Mouse (Mus musculus): ENCODE measurements around the gene Echs1. TPM values are rescaled to one million over a fixed set of nuclear protein-coding genes. Genes with fewer than 3 reads are reported as not detected.

The Echs1 gene
- polyA plus RNA-seq, 1 experiment from 2014 or later, result 171 TPM

- 1% methylated on average over 30 of the region's 30 CpGs for WGBS
- Histone ChIP-seq H3K9me3 (no peaks in the 10 kb centered on the region), H3K4me3 (peak within 1 kb of the TSS; percentile 62), H3K27me3 (ENCODE audit: insufficient read depth, poor library complexity, severe bottlenecking) (peaks cover 9% of the 10 kb centered on the region), H3K36me3 (peaks cover 41% of the 10 kb centered on the region), H3K4me1 (peaks cover 16% of the 10 kb centered on the region), H3K27ac (peak within 1 kb of the TSS; percentile 89)
- peak; percentile 94 for DNase-seq (ENCODE audit: low spot score)
These were observed 14.0 kb downstream of the Echs1 start, which contains the start of gene Fuom for GRCm38 (mm10) chr7:140101993-140102860. Gene Fuom (minus strand): TSS chr7:140102441.

DNA sequence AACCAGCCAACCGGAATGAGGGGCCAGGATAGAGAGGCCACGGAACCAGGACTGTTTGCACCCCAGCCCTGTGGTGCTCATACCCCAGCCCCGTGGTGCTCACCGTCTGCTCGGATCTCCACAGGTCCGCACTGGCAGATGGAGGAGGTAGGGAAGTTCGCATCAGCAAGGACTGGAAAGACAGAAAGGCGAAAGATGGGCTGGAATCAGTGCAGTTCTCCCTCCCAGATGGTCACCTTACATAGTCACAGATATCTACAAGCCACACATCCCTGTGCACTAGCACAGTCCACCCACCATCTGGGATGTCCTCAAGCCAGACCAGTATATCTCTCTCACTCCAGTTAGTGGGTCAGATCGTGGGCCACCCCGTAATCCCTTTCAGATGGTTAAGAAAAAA, 14.8 kb downstream of the Echs1 start:
- DNase-seq (ENCODE audit: low spot score), result no peak
- Histone ChIP-seq H3K4me1 (peaks cover 16% of the 10 kb centered on the region), H3K9me3 (no peaks in the 10 kb centered on the region), H3K36me3 (peaks cover 35% of the 10 kb centered on the region), H3K27me3 (ENCODE audit: insufficient read depth, poor library complexity, severe bottlenecking) (peaks cover 9% of the 10 kb centered on the region), H3K4me3 (peak overlapping the region; percentile 62), H3K27ac (peak overlapping the region; percentile 89)
- WGBS, result 67% methylated on average over 10 of the region's 10 CpGs

DNA sequence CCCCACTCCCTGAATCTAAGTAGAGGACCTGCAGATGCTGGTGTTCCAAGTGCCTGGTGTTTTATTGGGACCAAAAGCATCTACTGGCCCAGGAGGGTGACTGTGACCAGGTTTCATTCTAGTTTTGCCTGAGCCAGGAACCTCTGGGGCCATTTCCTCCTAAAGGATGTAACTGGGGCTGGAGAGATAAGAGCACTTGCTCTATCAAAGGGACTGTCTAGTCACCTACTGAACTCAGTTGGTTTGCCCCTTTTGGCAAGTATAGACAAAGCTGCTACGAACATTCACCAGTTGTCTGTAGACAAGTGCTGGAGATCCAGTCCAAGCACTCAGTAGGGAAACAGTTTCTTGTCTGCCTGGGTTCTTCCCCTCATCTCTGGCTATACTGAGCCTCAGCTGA, 17.8 kb downstream of the Echs1 start:
- Histone ChIP-seq H3K9me3 (no peaks in the 10 kb centered on the region), H3K4me3 (no peak overlapping the region), H3K36me3 (peaks cover 18% of the 10 kb centered on the region; the same call in 1 of the 2 replicates), H3K27me3 (ENCODE audit: insufficient read depth, poor library complexity, severe bottlenecking) (peaks cover 9% of the 10 kb centered on the region), H3K4me1 (peaks cover 24% of the 10 kb centered on the region), H3K27ac (no peak overlapping the region)
- WGBS, result 52% methylated on average over 1 of the region's 1 CpGs
- no peak for DNase-seq (ENCODE audit: low spot score)

GRCm38 (mm10) chr7:140096055-140096454, 20.2 kb downstream of the Echs1 start:
- no peak for DNase-seq (ENCODE audit: low spot score)
- Histone ChIP-seq H3K36me3 (peaks cover 18% of the 10 kb centered on the region; the same call in 1 of the 2 replicates), H3K9me3 (no peaks in the 10 kb centered on the region), H3K4me3 (no peak overlapping the region), H3K27me3 (ENCODE audit: insufficient read depth, poor library complexity, severe bottlenecking) (peaks cover 6% of the 10 kb centered on the region), H3K4me1 (peaks cover 11% of the 10 kb centered on the region), H3K27ac (no peak overlapping the region)

DNA sequence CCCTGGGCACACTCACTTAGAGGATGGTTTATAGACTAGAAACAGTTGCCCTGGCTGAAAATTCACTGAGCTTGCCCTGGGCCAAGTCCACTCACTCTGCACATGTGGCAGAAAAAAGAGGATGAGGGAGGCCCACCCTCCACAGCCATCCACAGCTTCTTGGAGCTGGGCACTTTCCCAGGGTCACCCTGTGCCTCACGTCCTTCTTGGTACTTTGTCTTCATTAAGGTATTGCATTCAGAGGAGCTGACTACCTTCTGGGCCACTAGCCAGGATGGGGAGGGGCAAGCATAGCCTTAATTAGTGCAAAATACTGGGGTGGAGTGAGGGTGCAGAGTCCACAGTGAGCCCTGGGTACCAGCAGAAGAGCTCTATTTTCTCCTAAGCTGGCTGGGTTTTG, 20.7 kb downstream of the Echs1 start:
- DNase-seq (ENCODE audit: low spot score), result no peak
- H3K27me3 ChIP-seq (ENCODE audit: insufficient read depth, poor library complexity, severe bottlenecking), result peaks cover 1% of the 10 kb centered on the region; the same call in 1 of the 2 replicates
- H3K4me1 ChIP-seq, result peaks cover 8% of the 10 kb centered on the region
- H3K9me3 ChIP-seq, result no peaks in the 10 kb centered on the region
- no peak overlapping the region for H3K27ac ChIP-seq
- H3K4me3 ChIP-seq, result no peak overlapping the region
- WGBS, result 48% methylated on average over 1 of the region's 1 CpGs
- peaks cover 15% of the 10 kb centered on the region; the same call in 1 of the 2 replicates for H3K36me3 ChIP-seq

- Histone ChIP-seq H3K4me1 (peaks cover 8% of the 10 kb centered on the region), H3K27me3 (ENCODE audit: insufficient read depth, poor library complexity, severe bottlenecking) (no peaks in the 10 kb centered on the region), H3K36me3 (peaks cover 13% of the 10 kb centered on the region; the same call in 1 of the 2 replicates), H3K27ac (no peak overlapping the region), H3K9me3 (no peaks in the 10 kb centered on the region), H3K4me3 (no peak overlapping the region)
- WGBS, result 48% methylated on average over 5 of the region's 5 CpGs
- no peak for DNase-seq (ENCODE audit: low spot score)
These were observed 21.3 kb downstream of the Echs1 start for GRCm38 (mm10) chr7:140094954-140095353.

DNA sequence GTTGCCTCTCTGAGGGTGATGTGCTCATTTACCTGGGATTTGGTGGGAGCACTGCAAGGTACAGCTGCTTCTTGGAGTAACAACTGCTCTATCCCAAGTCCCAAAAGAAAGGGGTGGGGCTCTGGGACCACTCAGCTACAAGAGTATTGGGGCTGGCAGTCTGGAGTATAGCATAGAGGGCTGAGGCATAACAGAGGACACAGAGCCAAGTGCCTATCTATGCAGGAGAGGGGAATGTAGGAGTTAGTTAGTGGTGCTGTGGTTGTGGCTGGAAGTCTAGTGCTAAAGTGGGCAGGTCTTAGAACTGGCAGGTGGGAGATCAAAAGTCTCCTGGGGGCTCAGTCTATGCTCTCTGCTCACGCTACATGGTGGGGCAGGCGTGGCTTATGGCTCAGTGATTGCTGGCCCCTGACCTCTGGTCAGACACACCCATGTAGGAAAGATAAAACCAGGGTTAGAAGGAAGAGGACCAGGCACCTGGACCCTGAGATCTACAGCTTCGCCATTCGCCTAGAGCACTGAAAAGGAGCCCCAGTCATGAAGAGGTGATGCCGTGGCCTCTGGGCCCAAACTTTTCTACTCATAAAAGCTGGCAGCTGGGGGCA, 23.2 kb downstream of the Echs1 start, which contains the start of gene Prap1:
Prap1 (plus strand) TSS at position 472 of the 605 bp plus-strand sequence.
- 56% methylated on average over 5 of the region's 5 CpGs for WGBS
- no peaks in the 10 kb centered on the region for H3K36me3 ChIP-seq

DNA sequence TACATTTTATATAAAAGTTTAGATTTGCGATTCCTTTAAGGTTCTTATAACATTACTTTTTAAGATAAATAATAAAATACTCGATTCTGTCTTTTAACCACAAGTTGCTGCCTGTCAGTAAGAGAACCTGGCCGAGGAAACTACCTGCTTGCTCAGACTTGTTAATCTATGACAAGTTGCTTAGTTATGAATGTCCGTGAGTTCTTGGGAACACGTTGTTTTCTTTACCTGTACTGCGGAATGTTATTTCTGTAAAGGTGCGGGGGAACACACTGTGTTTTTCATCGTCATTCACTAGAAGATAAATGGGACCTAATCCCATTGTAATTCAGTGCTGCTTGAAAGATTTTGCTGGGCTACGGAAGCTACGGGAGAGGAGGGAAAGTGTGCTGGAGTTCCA, 25.7 kb downstream of the Echs1 start:
- H3K27ac ChIP-seq, result no peak overlapping the region
- H3K9me3 ChIP-seq, result no peaks in the 10 kb centered on the region
- DNase-seq (ENCODE audit: low spot score), result no peak
- no peaks in the 10 kb centered on the region for H3K27me3 ChIP-seq (ENCODE audit: insufficient read depth, poor library complexity, severe bottlenecking)
- no peak overlapping the region for H3K4me3 ChIP-seq
- WGBS, result 82% methylated on average over 10 of the region's 10 CpGs
- H3K4me1 ChIP-seq, result peaks cover 8% of the 10 kb centered on the region
- H3K36me3 ChIP-seq, result no peaks in the 10 kb centered on the region

More for the DNA sequence above, 23.2 kb downstream of the Echs1 start, which contains the start of gene Prap1:
- no peaks in the 10 kb centered on the region for H3K27me3 ChIP-seq (ENCODE audit: insufficient read depth, poor library complexity, severe bottlenecking)
- no peaks in the 10 kb centered on the region for H3K9me3 ChIP-seq
- DNase-seq (ENCODE audit: low spot score), result no peak
- H3K4me3 ChIP-seq, result no peak within 1 kb of the TSS
- no peak within 1 kb of the TSS for H3K27ac ChIP-seq
- H3K4me1 ChIP-seq, result peaks cover 8% of the 10 kb centered on the region

DNA sequence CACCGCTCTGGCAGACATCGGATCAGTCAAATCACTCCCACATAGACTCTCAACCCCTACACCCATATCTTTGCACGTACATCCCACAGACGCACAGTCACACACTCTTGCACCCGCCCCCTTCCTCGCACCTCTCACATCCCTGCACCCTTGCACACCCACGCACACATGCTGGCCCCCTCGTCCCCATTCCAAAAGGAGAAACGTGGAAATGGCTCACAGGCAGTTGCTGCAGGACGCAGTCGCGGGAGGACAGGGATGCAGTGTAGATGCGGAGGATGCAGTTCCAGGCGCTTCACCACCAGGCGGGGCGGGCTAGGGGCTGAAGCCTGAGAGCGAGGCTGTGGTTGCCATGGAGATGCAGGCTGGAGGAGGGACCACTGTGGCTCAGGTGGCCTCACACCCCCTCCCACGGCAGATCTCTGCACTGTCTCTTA, 34.0 kb downstream of the Echs1 start, which contains the start of gene Caly:
Caly (minus strand) TSS at position 307 of the 437 bp plus-strand sequence.
- WGBS, result 10% methylated on average over 18 of the region's 18 CpGs
- no peak for DNase-seq (ENCODE audit: low spot score)
- no peak within 1 kb of the TSS for H3K27ac ChIP-seq
- H3K36me3 ChIP-seq, result no peaks in the 10 kb centered on the region
- H3K27me3 ChIP-seq (ENCODE audit: insufficient read depth, poor library complexity, severe bottlenecking), result peaks cover 51% of the 10 kb centered on the region
- H3K9me3 ChIP-seq, result no peaks in the 10 kb centered on the region
- no peak within 1 kb of the TSS for H3K4me3 ChIP-seq
- H3K4me1 ChIP-seq, result 0 out of 2 replicates have a peak, but pooled peaks cover 6% of the 10 kb centered on the region

GRCm38 (mm10) chr7:140081408-140082241, 34.7 kb downstream of the Echs1 start:
- no peaks in the 10 kb centered on the region for H3K36me3 ChIP-seq
- no peak overlapping the region for H3K27ac ChIP-seq
- H3K4me1 ChIP-seq, result 0 out of 2 replicates have a peak, but pooled peaks cover 6% of the 10 kb centered on the region
- DNase-seq (ENCODE audit: low spot score), result no peak
- no peaks in the 10 kb centered on the region for H3K9me3 ChIP-seq
- no peak overlapping the region for H3K4me3 ChIP-seq
- 18% methylated on average over 20 of the region's 20 CpGs for WGBS
- peaks cover 51% of the 10 kb centered on the region for H3K27me3 ChIP-seq (ENCODE audit: insufficient read depth, poor library complexity, severe bottlenecking)

DNA sequence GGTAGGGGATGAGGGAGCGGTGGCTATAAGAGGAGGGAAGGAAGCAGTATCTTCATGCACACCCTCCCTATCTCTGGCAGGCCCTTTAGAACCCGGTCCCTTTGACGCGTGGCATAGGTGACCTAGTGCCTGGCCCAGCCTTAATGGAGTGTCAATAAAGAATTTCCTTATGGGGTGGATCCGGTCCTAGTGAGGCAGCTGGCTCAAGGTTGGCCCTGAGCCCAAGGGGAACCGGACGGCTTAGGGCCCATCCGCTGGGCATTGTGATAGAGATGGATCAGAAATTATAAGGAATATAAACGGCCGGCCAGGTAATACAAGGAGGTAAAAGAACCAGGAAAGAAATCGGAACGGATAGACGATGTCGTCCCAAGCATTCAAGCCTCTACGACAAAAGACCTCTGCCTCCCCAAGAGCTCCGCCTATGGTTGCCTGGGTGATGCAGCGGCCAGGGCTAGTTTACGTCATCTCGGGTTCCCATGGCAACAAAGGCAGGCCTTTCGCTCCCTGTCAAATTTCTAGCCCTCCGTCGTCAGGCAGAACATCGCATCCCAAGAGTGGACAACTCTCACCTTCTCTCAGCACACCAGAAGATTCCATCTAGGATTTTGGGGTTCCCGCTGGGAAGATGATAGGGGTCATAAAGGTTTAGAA, 35.6 kb downstream of the Echs1 start:
- H3K4me1 ChIP-seq, result 0 out of 2 replicates have a peak, but pooled peaks cover 6% of the 10 kb centered on the region
- peak overlapping the region; percentile 30 for H3K4me3 ChIP-seq
- no peak for DNase-seq (ENCODE audit: low spot score)
- WGBS, result 3% methylated on average over 24 of the region's 24 CpGs
- peaks cover 58% of the 10 kb centered on the region for H3K27me3 ChIP-seq (ENCODE audit: insufficient read depth, poor library complexity, severe bottlenecking)
- no peaks in the 10 kb centered on the region for H3K9me3 ChIP-seq
- H3K36me3 ChIP-seq, result no peaks in the 10 kb centered on the region
- no peak overlapping the region for H3K27ac ChIP-seq

- H3K4me1 ChIP-seq, result 0 out of 2 replicates have a peak, but pooled peaks cover 6% of the 10 kb centered on the region
- H3K27me3 ChIP-seq (ENCODE audit: insufficient read depth, poor library complexity, severe bottlenecking), result peaks cover 57% of the 10 kb centered on the region
- WGBS, result 8% methylated on average over 5 of the region's 5 CpGs
- no peaks in the 10 kb centered on the region for H3K9me3 ChIP-seq
- H3K36me3 ChIP-seq, result no peaks in the 10 kb centered on the region
- DNase-seq (ENCODE audit: low spot score), result no peak
- no peak overlapping the region for H3K4me3 ChIP-seq
- no peak overlapping the region for H3K27ac ChIP-seq
These were observed 37.6 kb downstream of the Echs1 start for GRCm38 (mm10) chr7:140078711-140079110.
